Mouse (Mus musculus): Measurements from ENCODE around the gene Gjc2. TPM values are rescaled to one million over a fixed set of nuclear protein-coding genes. Genes with fewer than 3 reads are reported as not detected.
A peak's percentile ranks its signal among the peaks of the same experiment; 100 is the strongest.
"Not testable (repeated sequence)": the region's sequence is repeated elsewhere in the genome, so short reads cannot be mapped to it uniquely, and the experiment has no call there.

The Gjc2 gene
- polyA plus RNA-seq, 1 experiment from 2014 or later, result 0.77 TPM

- Histone ChIP-seq H3K4me2 (no peak overlapping the region), H3K36me3 (peaks cover 6% of the 10 kb centered on the region; the same call in 1 of the 2 replicates), H3K27ac (no peak overlapping the region), H3K4me3 (no peak overlapping the region), H3K27me3 (no peaks in the 10 kb centered on the region), H3K4me1 (replicated peaks) (peaks cover 77% of the 10 kb centered on the region), H3K9me3 (replicated peaks) (no peaks in the 10 kb centered on the region), H3K9ac (no peak overlapping the region)
- 75% methylated on average over 4 of the region's 4 CpGs for WGBS
- ATAC-seq (replicated peaks; ENCODE audit: insufficient number of reproducible peaks, insufficient read depth, low FRiP score, low read depth), result no peak
Measured at GRCm38 (mm10) chr11:59222306-59222705, 39.3 kb upstream of the Gjc2 start.

- H3K9me3 ChIP-seq (replicated peaks), result no peaks in the 10 kb centered on the region
- no peak for ATAC-seq (replicated peaks; ENCODE audit: insufficient number of reproducible peaks, insufficient read depth, low FRiP score, low read depth)
- no peak overlapping the region for H3K27ac ChIP-seq
- H3K4me2 ChIP-seq, result no peak overlapping the region
- H3K36me3 ChIP-seq, result peaks cover 6% of the 10 kb centered on the region; the same call in 1 of the 2 replicates
- no peak overlapping the region for H3K9ac ChIP-seq
- H3K27me3 ChIP-seq, result no peaks in the 10 kb centered on the region
- peaks cover 79% of the 10 kb centered on the region for H3K4me1 ChIP-seq (replicated peaks)
- no peak overlapping the region for H3K4me3 ChIP-seq
Measured at GRCm38 (mm10) chr11:59221604-59222003, 38.6 kb upstream of the Gjc2 start.

- H3K4me3 ChIP-seq, result no peak overlapping the region
- H3K4me2 ChIP-seq, result no peak overlapping the region
- peaks cover 65% of the 10 kb centered on the region for H3K4me1 ChIP-seq (replicated peaks)
- no peak overlapping the region for H3K9ac ChIP-seq
- ATAC-seq (replicated peaks; ENCODE audit: insufficient number of reproducible peaks, insufficient read depth, low FRiP score, low read depth), result no peak
- no peaks in the 10 kb centered on the region for H3K9me3 ChIP-seq (replicated peaks)
- H3K27ac ChIP-seq, result no peak overlapping the region; the same call in 1 of the 2 replicates
- H3K36me3 ChIP-seq, result peaks cover 6% of the 10 kb centered on the region
- no peaks in the 10 kb centered on the region for H3K27me3 ChIP-seq
Measured at GRCm38 (mm10) chr11:59219064-59219463, 36.1 kb upstream of the Gjc2 start.

GRCm38 (mm10) chr11:59218389-59218998 is 35.5 kb upstream of the Gjc2 start:
- H3K4me2 ChIP-seq, result no peak overlapping the region
- no peak for ATAC-seq (replicated peaks; ENCODE audit: insufficient number of reproducible peaks, insufficient read depth, low FRiP score, low read depth)
- H3K9me3 ChIP-seq (replicated peaks), result no peaks in the 10 kb centered on the region
- no peaks in the 10 kb centered on the region for H3K27me3 ChIP-seq
- H3K27ac ChIP-seq, result peak overlapping the region; percentile 14; the same call in 1 of the 2 replicates
- WGBS, result 77% methylated on average over 4 of the region's 4 CpGs
- H3K4me3 ChIP-seq, result no peak overlapping the region
- H3K4me1 ChIP-seq (replicated peaks), result peaks cover 62% of the 10 kb centered on the region
- H3K36me3 ChIP-seq, result peaks cover 6% of the 10 kb centered on the region
- no peak overlapping the region for H3K9ac ChIP-seq

- no peak overlapping the region for H3K4me3 ChIP-seq
- no peaks in the 10 kb centered on the region for H3K27me3 ChIP-seq
- 64% methylated on average over 3 of the region's 3 CpGs for WGBS
- peaks cover 13% of the 10 kb centered on the region for H3K36me3 ChIP-seq
- H3K4me1 ChIP-seq (replicated peaks), result peaks cover 55% of the 10 kb centered on the region
- H3K27ac ChIP-seq, result no peak overlapping the region
- H3K4me2 ChIP-seq, result no peak overlapping the region
- no peak for ATAC-seq (replicated peaks; ENCODE audit: insufficient number of reproducible peaks, insufficient read depth, low FRiP score, low read depth)
- no peak overlapping the region for H3K9ac ChIP-seq
- no peaks in the 10 kb centered on the region for H3K9me3 ChIP-seq (replicated peaks)
Measured at GRCm38 (mm10) chr11:59216955-59217354, 33.9 kb upstream of the Gjc2 start.

GRCm38 (mm10) chr11:59212892-59213494 is 30.0 kb upstream of the Gjc2 start:
- Histone ChIP-seq H3K36me3 (peaks cover 35% of the 10 kb centered on the region), H3K27ac (no peak overlapping the region), H3K4me2 (no peak overlapping the region), H3K27me3 (no peaks in the 10 kb centered on the region), H3K4me3 (no peak overlapping the region), H3K9ac (no peak overlapping the region), H3K4me1 (replicated peaks) (peaks cover 52% of the 10 kb centered on the region), H3K9me3 (replicated peaks) (no peaks in the 10 kb centered on the region)
- 87% methylated on average over 12 of the region's 12 CpGs for WGBS
- ATAC-seq (replicated peaks; ENCODE audit: insufficient number of reproducible peaks, insufficient read depth, low FRiP score, low read depth), result no peak

GRCm38 (mm10) chr11:59212320-59212719 is 29.3 kb upstream of the Gjc2 start:
- peaks cover 35% of the 10 kb centered on the region for H3K36me3 ChIP-seq
- H3K27ac ChIP-seq; H3K4me2 ChIP-seq; H3K27me3 ChIP-seq; ATAC-seq (replicated peaks; ENCODE audit: insufficient number of reproducible peaks, insufficient read depth, low FRiP score, low read depth); H3K4me3 ChIP-seq; H3K9me3 ChIP-seq (replicated peaks); H3K9ac ChIP-seq: not testable (repeated sequence)
- 74% methylated on average over 12 of the region's 12 CpGs for WGBS
- H3K4me1 ChIP-seq (replicated peaks), result peaks cover 51% of the 10 kb centered on the region

- not testable (repeated sequence) for H3K9ac ChIP-seq; H3K27me3 ChIP-seq; ATAC-seq (replicated peaks; ENCODE audit: insufficient number of reproducible peaks, insufficient read depth, low FRiP score, low read depth); H3K4me2 ChIP-seq; H3K4me3 ChIP-seq; H3K27ac ChIP-seq; H3K9me3 ChIP-seq (replicated peaks)
- H3K36me3 ChIP-seq, result peaks cover 36% of the 10 kb centered on the region
- peaks cover 46% of the 10 kb centered on the region for H3K4me1 ChIP-seq (replicated peaks)
- 85% methylated on average over 9 of the region's 9 CpGs for WGBS
Measured at GRCm38 (mm10) chr11:59211561-59211960, 28.5 kb upstream of the Gjc2 start.

GRCm38 (mm10) chr11:59210020-59210419 is 27.0 kb upstream of the Gjc2 start:
- ATAC-seq (replicated peaks; ENCODE audit: insufficient number of reproducible peaks, insufficient read depth, low FRiP score, low read depth), result no peak
- no peak overlapping the region for H3K4me3 ChIP-seq
- H3K9ac ChIP-seq, result no peak overlapping the region
- peaks cover 42% of the 10 kb centered on the region for H3K4me1 ChIP-seq (replicated peaks)
- no peaks in the 10 kb centered on the region for H3K9me3 ChIP-seq (replicated peaks)
- no peak overlapping the region for H3K4me2 ChIP-seq
- H3K27me3 ChIP-seq, result no peaks in the 10 kb centered on the region
- WGBS, result 74% methylated on average over 4 of the region's 4 CpGs
- peaks cover 51% of the 10 kb centered on the region for H3K36me3 ChIP-seq
- H3K27ac ChIP-seq, result no peak overlapping the region

- Histone ChIP-seq H3K4me3 (peak overlapping the region; percentile 99), H3K4me2 (peak overlapping the region; percentile 94), H3K27me3 (no peaks in the 10 kb centered on the region), H3K9me3 (replicated peaks) (no peaks in the 10 kb centered on the region), H3K27ac (peak overlapping the region; percentile 96; the same call in 1 of the 2 replicates), H3K9ac (peak overlapping the region; percentile 20; the same call in 1 of the 2 replicates), H3K36me3 (peaks cover 55% of the 10 kb centered on the region), H3K4me1 (replicated peaks) (peaks cover 41% of the 10 kb centered on the region)
- ATAC-seq (replicated peaks; ENCODE audit: insufficient number of reproducible peaks, insufficient read depth, low FRiP score, low read depth), result no peak
- 63% methylated on average over 5 of the region's 5 CpGs for WGBS
Measured at GRCm38 (mm10) chr11:59209580-59209979, 26.6 kb upstream of the Gjc2 start.

GRCm38 (mm10) chr11:59209003-59209441 is 26.0 kb upstream of the Gjc2 start:
- peak overlapping the region; percentile 95 for H3K9ac ChIP-seq
- peak overlapping the region; percentile 96 for H3K27ac ChIP-seq
- WGBS, result 9% methylated on average over 18 of the region's 18 CpGs
- H3K4me2 ChIP-seq, result peak overlapping the region; percentile 94
- H3K4me1 ChIP-seq (replicated peaks), result peaks cover 36% of the 10 kb centered on the region
- peak; percentile 48 for ATAC-seq (replicated peaks; ENCODE audit: insufficient number of reproducible peaks, insufficient read depth, low FRiP score, low read depth)
- H3K36me3 ChIP-seq, result peaks cover 60% of the 10 kb centered on the region
- no peaks in the 10 kb centered on the region for H3K9me3 ChIP-seq (replicated peaks)
- H3K27me3 ChIP-seq, result no peaks in the 10 kb centered on the region
- peak overlapping the region; percentile 99 for H3K4me3 ChIP-seq

All from heart, embryonic 15.5 days (tissue).